Mouse (Mus musculus) neural tube, embryonic 14.5 days (tissue): Measurements from ENCODE around the gene Hspa1a. TPM values are rescaled to one million over a fixed set of nuclear protein-coding genes. Genes with fewer than 3 reads are reported as not detected.
"Not testable (repeated sequence)": the region's sequence is repeated elsewhere in the genome, so short reads cannot be mapped to it uniquely, and the experiment has no call there.

Experiments used
- ATAC-seq: fragments of 200-750 bp; cut with Nextera tagmentation; 2 replicates; pipeline ENCODE4 v1.8.0; 2017; ENCODE audit warnings: low read depth, mild to moderate bottlenecking, moderate TSS enrichment, moderate library complexity
- H3K27ac ChIP-seq: fragments of 300-500 bp; sonication (generic); 2 replicates; pipeline ENCODE4 v1.5.1; 2014; ENCODE audit warnings: low read depth, mild to moderate bottlenecking, control low read depth, low read length, moderate library complexity, mixed read lengths
- H3K27me3 ChIP-seq: fragments of 300-500 bp; sonication (generic); 2 replicates; pipeline ENCODE4 v1.6.1; 2014; ENCODE audit warnings: low read length; ENCODE audit not compliant: control insufficient read depth, insufficient read depth
- H3K36me3 ChIP-seq: fragments of 300-500 bp; sonication (generic); 2 replicates; pipeline ENCODE4 v1.6.1; 2014; ENCODE audit warnings: low read length, mixed read lengths; ENCODE audit not compliant: control insufficient read depth, insufficient read depth
- H3K4me1 ChIP-seq: fragments of 300-500 bp; sonication (generic); 2 replicates; pipeline ENCODE4 v1.6.1; 2014; ENCODE audit warnings: low read length; ENCODE audit not compliant: control insufficient read depth, insufficient read depth
- H3K4me2 ChIP-seq: fragments of 300-500 bp; sonication (generic); 2 replicates; pipeline ENCODE4 v1.6.1; 2014; ENCODE audit warnings: mild to moderate bottlenecking, low read depth, low read length, control low read depth
- H3K4me3 ChIP-seq: fragments of 300-500 bp; sonication (generic); 2 replicates; pipeline ENCODE4 v1.5.1; 2014; ENCODE audit warnings: low read depth, low read length, control low read depth, mixed read lengths
- H3K9ac ChIP-seq: fragments of 300-500 bp; sonication (generic); replicated peaks from 2 replicates; pipeline ENCODE4 v1.6.1; 2014; ENCODE audit warnings: low read depth, mild to moderate bottlenecking, control low read depth, low read length, mixed read lengths
- H3K9me3 ChIP-seq: fragments of 300-500 bp; sonication (generic); 2 replicates; pipeline ENCODE4 v1.6.1; 2016; ENCODE audit warnings: low read length; ENCODE audit not compliant: control insufficient read depth
- WGBS: fragments of 180-500 bp; shearing (Covaris S2); extraction: QIAGEN DNeasy Blood & Tissue Kit; methylation state at CpG from one replicate; pipeline ENCODE4 v1.1.7; 2014; 5-methylcytosine and 5-hydroxymethylcytosine counted together
- polyA plus RNA-seq: library from polyadenylated mRNA; unstranded; fragments of >200 nt; fragmentation: Nextera tagmentation; extraction: Ambion mirVana; gene quantifications from 2 replicates; pipeline ENCODE4 v1.2.1, GENCODE M21; 2014

The Hspa1a gene
- polyA plus RNA-seq, 1 experiment from 2014 or later = 7.6 TPM

GRCm38 (mm10) chr17:34962125-34962524 is 9.8 kb downstream of the Hspa1a start:
- H3K27ac ChIP-seq = no peak overlapping the region
- H3K9ac ChIP-seq = no peak overlapping the region
- H3K4me2 ChIP-seq = no peak overlapping the region
- H3K4me1 ChIP-seq = no peaks in the 10 kb centered on the region
- H3K36me3 ChIP-seq = no peaks in the 10 kb centered on the region
- no peaks in the 10 kb centered on the region for H3K9me3 ChIP-seq
- no peaks in the 10 kb centered on the region for H3K27me3 ChIP-seq
- no peak overlapping the region for H3K4me3 ChIP-seq
- ATAC-seq = no peak
- 38% methylated on average over 3 of the region's 3 CpGs for WGBS

GRCm38 (mm10) chr17:34960702-34961493 is 11.1 kb downstream of the Hspa1a start:
- H3K4me3 ChIP-seq = no peak overlapping the region
- peaks cover 3% of the 10 kb centered on the region; the same call in 1 of the 2 replicates for H3K27me3 ChIP-seq
- H3K9me3 ChIP-seq = no peaks in the 10 kb centered on the region
- H3K4me1 ChIP-seq = no peaks in the 10 kb centered on the region
- H3K36me3 ChIP-seq = no peaks in the 10 kb centered on the region
- H3K9ac ChIP-seq = no peak overlapping the region
- ATAC-seq = no peak
- H3K27ac ChIP-seq = no peak overlapping the region
- no peak overlapping the region for H3K4me2 ChIP-seq

GRCm38 (mm10) chr17:34959881-34960515 is 12.0 kb downstream of the Hspa1a start:
- Histone ChIP-seq H3K9me3 (no peaks in the 10 kb centered on the region), H3K4me3 (peak overlapping the region; percentile 36), H3K27me3 (peaks cover 4% of the 10 kb centered on the region; the same call in 1 of the 2 replicates), H3K4me1 (no peaks in the 10 kb centered on the region), H3K36me3 (no peaks in the 10 kb centered on the region), H3K9ac (no peak overlapping the region), H3K27ac (no peak overlapping the region), H3K4me2 (peak overlapping the region; percentile 66)
- 14% methylated on average over 12 of the region's 12 CpGs for WGBS
- ATAC-seq = no peak

GRCm38 (mm10) chr17:34959130-34959778 is 12.7 kb downstream of the Hspa1a start, which contains the start of gene Hspa1b:
Hspa1b (minus strand) TSS chr17:34959238.
- H3K4me1 ChIP-seq, H3K9me3 ChIP-seq, H3K36me3 ChIP-seq, H3K27me3 ChIP-seq: not testable (repeated sequence)
- H3K9ac ChIP-seq = 0 out of 2 replicates have a peak within 1 kb of the TSS, but pooled peaks have one; percentile 28
- peak within 1 kb of the TSS; percentile 36 for H3K4me3 ChIP-seq
- WGBS = under 1% methylated on average over 30 of the region's 32 CpGs
- peak within 1 kb of the TSS; percentile 67 for H3K27ac ChIP-seq
- peak; percentile 92 for ATAC-seq
- H3K4me2 ChIP-seq = peak within 1 kb of the TSS; percentile 66

- not testable (repeated sequence) for H3K4me1 ChIP-seq, H3K9ac ChIP-seq, H3K27me3 ChIP-seq, H3K36me3 ChIP-seq, H3K9me3 ChIP-seq, H3K27ac ChIP-seq
- 1% methylated on average over 13 of the region's 47 CpGs for WGBS
- Histone ChIP-seq H3K4me3 (peak overlapping the region; percentile 36), H3K4me2 (peak overlapping the region; percentile 66)
- ATAC-seq = peak; percentile 47
Measured at GRCm38 (mm10) chr17:34958734-34959129, 13.2 kb downstream of the Hspa1a start.

- not testable (repeated sequence) for H3K4me3 ChIP-seq, H3K4me1 ChIP-seq, H3K9ac ChIP-seq, ATAC-seq, H3K4me2 ChIP-seq, H3K27ac ChIP-seq, H3K9me3 ChIP-seq, H3K36me3 ChIP-seq, H3K27me3 ChIP-seq
- 22% methylated on average over 26 of the region's 40 CpGs for WGBS
Measured at GRCm38 (mm10) chr17:34957966-34958365, 14.0 kb downstream of the Hspa1a start.

- not testable (repeated sequence) for H3K4me2 ChIP-seq, H3K9ac ChIP-seq, H3K27ac ChIP-seq, H3K9me3 ChIP-seq, H3K27me3 ChIP-seq, H3K36me3 ChIP-seq, H3K4me3 ChIP-seq, ATAC-seq, H3K4me1 ChIP-seq
- 13% methylated on average over 22 of the region's 40 CpGs for WGBS
Measured at GRCm38 (mm10) chr17:34957291-34957690, 14.7 kb downstream of the Hspa1a start.

- Histone ChIP-seq H3K9me3 (no peaks in the 10 kb centered on the region), H3K9ac (no peak overlapping the region), H3K4me3 (no peak overlapping the region), H3K36me3 (no peaks in the 10 kb centered on the region), H3K4me1 (no peaks in the 10 kb centered on the region), H3K27me3 (peaks cover 6% of the 10 kb centered on the region; the same call in 1 of the 2 replicates), H3K27ac (no peak overlapping the region), H3K4me2 (no peak overlapping the region)
- no peak for ATAC-seq
- 44% methylated on average over 1 of the region's 1 CpGs for WGBS
Measured at GRCm38 (mm10) chr17:34956340-34956739, 15.6 kb downstream of the Hspa1a start.

- peaks cover 6% of the 10 kb centered on the region; the same call in 1 of the 2 replicates for H3K27me3 ChIP-seq
- H3K4me2 ChIP-seq = no peak overlapping the region
- no peak overlapping the region for H3K27ac ChIP-seq
- ATAC-seq = no peak
- H3K4me1 ChIP-seq = peaks cover 3% of the 10 kb centered on the region; the same call in 1 of the 2 replicates
- no peak overlapping the region for H3K9ac ChIP-seq
- 77% methylated on average over 3 of the region's 3 CpGs for WGBS
- no peaks in the 10 kb centered on the region for H3K9me3 ChIP-seq
- H3K4me3 ChIP-seq = no peak overlapping the region
- H3K36me3 ChIP-seq = no peaks in the 10 kb centered on the region; the same call in 1 of the 2 replicates
Measured at GRCm38 (mm10) chr17:34955884-34956283, 16.1 kb downstream of the Hspa1a start.
